Mouse (Mus musculus): ENCODE results near the gene Ephb2. TPM values are rescaled to one million over a fixed set of nuclear protein-coding genes. Genes with fewer than 3 reads are reported as not detected.

The Ephb2 gene
- polyA plus RNA-seq, 1 experiment from 2014 or later = 7.8 TPM

GRCm38 (mm10) chr4:136688113-136688512 is 147.7 kb downstream of the Ephb2 start:
- H3K9me3 ChIP-seq (ENCODE audit: control insufficient read depth, low read length) = no peaks in the 10 kb centered on the region
- no peak overlapping the region for H3K9ac ChIP-seq (ENCODE audit: low read depth, low read length)
- H3K36me3 ChIP-seq (ENCODE audit: control insufficient read depth, insufficient read depth, low read length) = peaks cover 14% of the 10 kb centered on the region
- H3K27ac ChIP-seq (ENCODE audit: low read depth, low read length) = no peak overlapping the region
- ATAC-seq = no peak
- WGBS = 63% methylated on average over 4 of the region's 4 CpGs
- H3K4me3 ChIP-seq (ENCODE audit: low read length) = no peak overlapping the region
- H3K4me1 ChIP-seq (ENCODE audit: control insufficient read depth, insufficient read depth, low read depth, low read length) = no peaks in the 10 kb centered on the region
- H3K27me3 ChIP-seq (replicated peaks; ENCODE audit: control insufficient read depth, insufficient read depth, low read length) = no peaks in the 10 kb centered on the region
- H3K4me2 ChIP-seq (ENCODE audit: low read length) = no peak overlapping the region

DNA sequence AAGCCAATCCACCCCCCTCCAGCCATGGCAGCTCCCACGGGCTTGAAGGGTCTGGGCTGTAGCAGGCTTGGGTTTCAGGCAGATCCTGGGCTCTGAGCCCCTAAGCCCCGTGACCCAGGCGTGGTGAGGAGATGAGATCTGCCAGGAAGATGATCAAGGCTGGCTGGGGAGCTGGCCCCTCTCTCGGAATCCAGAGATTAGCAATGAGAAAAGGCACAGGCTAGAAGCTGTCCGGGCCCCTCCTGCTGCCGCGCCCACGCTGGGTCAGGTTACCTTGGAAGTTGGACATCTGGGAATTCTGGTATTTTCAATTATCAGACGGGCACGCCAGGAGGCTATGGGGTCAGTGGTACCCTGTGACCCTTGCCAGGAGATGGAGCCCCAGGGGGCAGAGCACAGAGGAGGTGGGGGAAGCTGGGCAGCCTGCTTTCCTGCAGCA is 150.3 kb downstream of the Ephb2 start:
- 60% methylated on average over 10 of the region's 10 CpGs for WGBS
- Histone ChIP-seq H3K4me3 (ENCODE audit: low read length) (no peak overlapping the region), H3K36me3 (ENCODE audit: control insufficient read depth, insufficient read depth, low read length) (no peaks in the 10 kb centered on the region; the same call in 1 of the 2 replicates), H3K4me1 (ENCODE audit: control insufficient read depth, insufficient read depth, low read depth, low read length) (peaks cover 4% of the 10 kb centered on the region), H3K9me3 (ENCODE audit: control insufficient read depth, low read length) (no peaks in the 10 kb centered on the region), H3K27ac (ENCODE audit: low read depth, low read length) (no peak overlapping the region), H3K27me3 (replicated peaks; ENCODE audit: control insufficient read depth, insufficient read depth, low read length) (no peaks in the 10 kb centered on the region), H3K4me2 (ENCODE audit: low read length) (no peak overlapping the region), H3K9ac (ENCODE audit: low read depth, low read length) (no peak overlapping the region)
- ATAC-seq = no peak

DNA sequence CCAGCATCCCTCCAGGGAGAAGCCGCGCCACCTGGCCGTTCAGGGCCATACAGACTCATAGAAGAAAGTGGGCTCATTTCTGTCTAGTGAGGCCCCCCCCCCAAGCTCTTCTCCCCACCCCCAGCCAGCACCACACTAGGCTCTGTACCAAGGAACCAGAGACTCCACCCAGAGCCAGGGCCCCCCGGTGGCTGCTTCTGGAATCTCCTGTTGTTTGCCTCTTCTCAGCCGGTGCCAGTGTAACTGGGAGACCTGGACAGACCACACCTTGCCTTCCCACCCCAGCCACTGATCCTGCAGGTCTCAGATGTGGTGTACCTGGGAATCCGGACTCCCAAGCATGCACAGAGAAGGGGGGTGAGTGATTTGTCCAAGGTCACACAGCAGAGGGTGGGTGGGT is 151.3 kb downstream of the Ephb2 start:
- H3K4me1 ChIP-seq (ENCODE audit: control insufficient read depth, insufficient read depth, low read depth, low read length) = peaks cover 4% of the 10 kb centered on the region
- ATAC-seq = 0 out of 2 replicates have a peak, but pooled peaks have one; percentile 2
- no peak overlapping the region for H3K4me3 ChIP-seq (ENCODE audit: low read length)
- H3K9ac ChIP-seq (ENCODE audit: low read depth, low read length) = no peak overlapping the region
- 70% methylated on average over 4 of the region's 6 CpGs for WGBS
- H3K36me3 ChIP-seq (ENCODE audit: control insufficient read depth, insufficient read depth, low read length) = no peaks in the 10 kb centered on the region; the same call in 1 of the 2 replicates
- H3K27me3 ChIP-seq (replicated peaks; ENCODE audit: control insufficient read depth, insufficient read depth, low read length) = no peaks in the 10 kb centered on the region
- no peak overlapping the region for H3K27ac ChIP-seq (ENCODE audit: low read depth, low read length)
- no peak overlapping the region for H3K4me2 ChIP-seq (ENCODE audit: low read length)
- no peaks in the 10 kb centered on the region for H3K9me3 ChIP-seq (ENCODE audit: control insufficient read depth, low read length)

- H3K4me2 ChIP-seq (ENCODE audit: low read length) = no peak overlapping the region
- H3K36me3 ChIP-seq (ENCODE audit: control insufficient read depth, insufficient read depth, low read length) = no peaks in the 10 kb centered on the region; the same call in 1 of the 2 replicates
- no peak for ATAC-seq
- H3K9ac ChIP-seq (ENCODE audit: low read depth, low read length) = no peak overlapping the region
- H3K4me3 ChIP-seq (ENCODE audit: low read length) = no peak overlapping the region
- peaks cover 4% of the 10 kb centered on the region for H3K4me1 ChIP-seq (ENCODE audit: control insufficient read depth, insufficient read depth, low read depth, low read length)
- WGBS = 68% methylated on average over 14 of the region's 14 CpGs
- no peaks in the 10 kb centered on the region for H3K9me3 ChIP-seq (ENCODE audit: control insufficient read depth, low read length)
- H3K27ac ChIP-seq (ENCODE audit: low read depth, low read length) = no peak overlapping the region
- H3K27me3 ChIP-seq (replicated peaks; ENCODE audit: control insufficient read depth, insufficient read depth, low read length) = no peaks in the 10 kb centered on the region
Measured at GRCm38 (mm10) chr4:136680641-136681040, 155.1 kb downstream of the Ephb2 start.

- 84% methylated on average over 8 of the region's 8 CpGs for whole genome bisulfite sequencing
- H3K9ac ChIP-seq (ENCODE audit: low read depth, low read length) = no peak overlapping the region
- H3K27ac ChIP-seq (ENCODE audit: low read depth, low read length) = peak overlapping the region; percentile 37; the same call in 1 of the 2 replicates
- H3K9me3 ChIP-seq (ENCODE audit: control insufficient read depth, low read length) = no peaks in the 10 kb centered on the region
- peaks cover 4% of the 10 kb centered on the region for H3K4me1 ChIP-seq (ENCODE audit: control insufficient read depth, insufficient read depth, low read depth, low read length)
- no peak overlapping the region for H3K4me2 ChIP-seq (ENCODE audit: low read length)
- no peaks in the 10 kb centered on the region for H3K27me3 ChIP-seq (replicated peaks; ENCODE audit: control insufficient read depth, insufficient read depth, low read length)
- H3K4me3 ChIP-seq (ENCODE audit: low read length) = no peak overlapping the region
- no peak for ATAC-seq
- peaks cover 6% of the 10 kb centered on the region; the same call in 1 of the 2 replicates for H3K36me3 ChIP-seq (ENCODE audit: control insufficient read depth, insufficient read depth, low read length)
Measured at GRCm38 (mm10) chr4:136679221-136679620, 156.6 kb downstream of the Ephb2 start.

DNA sequence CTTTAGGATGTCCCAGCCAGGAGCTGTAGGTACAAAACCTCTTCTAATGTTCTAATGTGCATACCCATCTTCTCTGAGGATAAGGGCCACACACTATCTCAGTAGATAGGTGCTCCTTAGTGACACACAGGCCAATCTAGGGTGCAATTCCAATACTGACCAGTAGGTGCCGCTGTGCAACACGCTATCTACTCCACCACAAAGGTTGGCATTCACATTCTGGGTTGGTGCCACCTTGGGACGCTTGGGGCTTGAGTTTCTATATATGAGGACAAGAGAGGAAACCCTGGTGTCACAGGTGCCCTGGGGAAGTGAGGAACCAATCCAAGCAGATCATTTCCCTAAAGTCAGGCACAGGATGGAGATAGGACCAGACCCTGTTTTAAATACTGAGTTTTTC is 157.3 kb downstream of the Ephb2 start:
- no peak overlapping the region for H3K4me2 ChIP-seq (ENCODE audit: low read length)
- no peaks in the 10 kb centered on the region for H3K9me3 ChIP-seq (ENCODE audit: control insufficient read depth, low read length)
- H3K4me1 ChIP-seq (ENCODE audit: control insufficient read depth, insufficient read depth, low read depth, low read length) = peaks cover 4% of the 10 kb centered on the region
- H3K27ac ChIP-seq (ENCODE audit: low read depth, low read length) = no peak overlapping the region
- no peak overlapping the region for H3K4me3 ChIP-seq (ENCODE audit: low read length)
- no peaks in the 10 kb centered on the region for H3K27me3 ChIP-seq (replicated peaks; ENCODE audit: control insufficient read depth, insufficient read depth, low read length)
- peak; percentile 80 for ATAC-seq
- peaks cover 6% of the 10 kb centered on the region; the same call in 1 of the 2 replicates for H3K36me3 ChIP-seq (ENCODE audit: control insufficient read depth, insufficient read depth, low read length)
- H3K9ac ChIP-seq (ENCODE audit: low read depth, low read length) = no peak overlapping the region
- 3% methylated on average over 3 of the region's 3 CpGs for WGBS

- H3K27me3 ChIP-seq (replicated peaks; ENCODE audit: control insufficient read depth, insufficient read depth, low read length) = no peaks in the 10 kb centered on the region
- no peak overlapping the region for H3K4me3 ChIP-seq (ENCODE audit: low read length)
- no peaks in the 10 kb centered on the region for H3K9me3 ChIP-seq (ENCODE audit: control insufficient read depth, low read length)
- no peak overlapping the region for H3K9ac ChIP-seq (ENCODE audit: low read depth, low read length)
- no peak overlapping the region for H3K4me2 ChIP-seq (ENCODE audit: low read length)
- no peaks in the 10 kb centered on the region for H3K4me1 ChIP-seq (ENCODE audit: control insufficient read depth, insufficient read depth, low read depth, low read length)
- 91% methylated on average over 9 of the region's 9 CpGs for WGBS
- ATAC-seq = no peak
- peaks cover 8% of the 10 kb centered on the region; the same call in 1 of the 2 replicates for H3K36me3 ChIP-seq (ENCODE audit: control insufficient read depth, insufficient read depth, low read length)
- H3K27ac ChIP-seq (ENCODE audit: low read depth, low read length) = no peak overlapping the region
Measured at GRCm38 (mm10) chr4:136675439-136675838, 160.3 kb downstream of the Ephb2 start.

DNA sequence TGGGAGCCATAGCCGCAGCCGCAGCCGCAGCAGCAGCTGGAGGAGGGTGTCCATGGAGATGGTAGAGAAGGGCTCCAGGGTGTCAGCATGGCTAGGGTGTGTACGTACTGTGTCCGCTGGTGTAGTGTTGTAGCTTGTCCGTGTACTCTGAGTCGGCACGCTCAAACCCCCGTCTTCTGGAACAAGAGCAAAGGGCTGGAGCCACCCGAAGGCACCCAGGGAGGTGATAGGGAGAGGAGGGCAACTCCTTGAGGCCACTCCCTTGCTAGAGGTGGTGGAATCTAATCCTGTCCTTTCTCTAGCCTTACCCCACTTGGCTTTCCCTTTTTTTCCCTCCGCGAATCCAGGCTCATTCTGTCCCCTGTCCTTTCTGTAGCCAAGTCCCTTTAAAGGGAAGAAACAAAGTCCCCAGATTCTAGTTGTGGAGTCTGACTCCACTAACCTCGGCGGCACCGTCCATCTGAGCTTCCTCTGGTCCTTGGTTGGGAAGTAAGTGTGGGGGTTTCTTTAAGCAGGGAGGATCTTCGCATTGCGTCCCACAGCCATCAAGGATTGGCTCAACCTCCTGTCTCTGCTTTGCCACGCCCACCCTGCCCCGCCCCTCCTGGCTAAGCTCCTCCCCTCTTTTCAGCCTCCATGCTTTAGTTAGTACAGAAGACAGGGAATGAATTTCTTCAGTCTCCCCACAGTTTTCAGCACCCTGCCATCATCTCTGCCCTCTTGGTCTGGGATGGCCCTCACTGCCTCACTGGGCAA is 163.3 kb downstream of the Ephb2 start:
- Histone ChIP-seq H3K27ac (ENCODE audit: low read depth, low read length) (no peak overlapping the region), H3K9ac (ENCODE audit: low read depth, low read length) (no peak overlapping the region), H3K4me2 (ENCODE audit: low read length) (no peak overlapping the region), H3K4me1 (ENCODE audit: control insufficient read depth, insufficient read depth, low read depth, low read length) (no peaks in the 10 kb centered on the region), H3K36me3 (ENCODE audit: control insufficient read depth, insufficient read depth, low read length) (peaks cover 8% of the 10 kb centered on the region; the same call in 1 of the 2 replicates), H3K4me3 (ENCODE audit: low read length) (no peak overlapping the region), H3K9me3 (ENCODE audit: control insufficient read depth, low read length) (no peaks in the 10 kb centered on the region), H3K27me3 (replicated peaks; ENCODE audit: control insufficient read depth, insufficient read depth, low read length) (no peaks in the 10 kb centered on the region)
- WGBS = 91% methylated on average over 19 of the region's 19 CpGs
- ATAC-seq = no peak

- ATAC-seq = no peak
- no peak overlapping the region for H3K4me3 ChIP-seq (ENCODE audit: low read length)
- H3K4me2 ChIP-seq (ENCODE audit: low read length) = no peak overlapping the region
- no peaks in the 10 kb centered on the region for H3K9me3 ChIP-seq (ENCODE audit: control insufficient read depth, low read length)
- no peaks in the 10 kb centered on the region for H3K27me3 ChIP-seq (replicated peaks; ENCODE audit: control insufficient read depth, insufficient read depth, low read length)
- WGBS = 77% methylated on average over 10 of the region's 10 CpGs
- H3K36me3 ChIP-seq (ENCODE audit: control insufficient read depth, insufficient read depth, low read length) = peaks cover 4% of the 10 kb centered on the region; the same call in 1 of the 2 replicates
- H3K4me1 ChIP-seq (ENCODE audit: control insufficient read depth, insufficient read depth, low read depth, low read length) = no peaks in the 10 kb centered on the region
- H3K27ac ChIP-seq (ENCODE audit: low read depth, low read length) = no peak overlapping the region
- no peak overlapping the region for H3K9ac ChIP-seq (ENCODE audit: low read depth, low read length)
Measured at GRCm38 (mm10) chr4:136667757-136668156, 168.0 kb downstream of the Ephb2 start.

Measured in hindbrain, embryonic 16.5 days (tissue).